Mouse (Mus musculus) embryonic facial prominence, embryonic 11.5 days (tissue): Measurements from ENCODE around the gene Bag3. TPM values are rescaled to one million over a fixed set of nuclear protein-coding genes. Genes with fewer than 3 reads are reported as not detected.
A peak's percentile ranks its signal among the peaks of the same experiment; 100 is the strongest.
"Not testable (repeated sequence)": the region's sequence is repeated elsewhere in the genome, so short reads cannot be mapped to it uniquely, and the experiment has no call there.

Experiments
- ATAC-seq: fragments of 200-750 bp; cut with Nextera tagmentation; replicated peaks from 2 replicates; pipeline ENCODE4 v1.8.0; 2017; ENCODE audit warnings: low read depth; ENCODE audit not compliant: insufficient number of reproducible peaks, low FRiP score, low TSS enrichment
- DNase-seq: peaks from one replicate; pipeline ENCODE4 v3.0.0-alpha.2; 2015; ENCODE audit warnings: low spot score
- H3K27ac ChIP-seq: fragments of 300-500 bp; sonication (generic); replicated peaks from 2 replicates; pipeline ENCODE4 v1.5.1; 2014; ENCODE audit warnings: mild to moderate bottlenecking, low read depth, low read length, control low read depth
- H3K27me3 ChIP-seq: fragments of 300-500 bp; sonication (generic); 2 replicates; pipeline ENCODE4 v1.6.1; 2014; ENCODE audit warnings: mild to moderate bottlenecking, low read length, moderate library complexity, mixed read lengths; ENCODE audit not compliant: control insufficient read depth, insufficient read depth
- H3K36me3 ChIP-seq: fragments of 300-500 bp; sonication (generic); replicated peaks from 2 replicates; pipeline ENCODE4 v1.6.1; 2014; ENCODE audit warnings: low read depth, mild to moderate bottlenecking, low read length, moderate library complexity, mixed read lengths; ENCODE audit not compliant: control insufficient read depth, insufficient read depth
- H3K4me1 ChIP-seq: fragments of 300-500 bp; sonication (generic); 2 replicates; pipeline ENCODE4 v1.6.1; 2014; ENCODE audit warnings: low read length, mixed read lengths; ENCODE audit not compliant: control insufficient read depth, insufficient read depth
- H3K4me2 ChIP-seq: fragments of 300-500 bp; sonication (generic); 2 replicates; pipeline ENCODE4 v1.6.1; 2014; ENCODE audit warnings: low read depth, mild to moderate bottlenecking, control low read depth, low read length, moderate library complexity
- H3K4me3 ChIP-seq: fragments of 300-500 bp; sonication (generic); 2 replicates; pipeline ENCODE4 v1.5.1; 2014; ENCODE audit warnings: low read depth, low read length, control low read depth
- H3K9ac ChIP-seq: fragments of 300-500 bp; sonication (generic); replicated peaks from 2 replicates; pipeline ENCODE4 v1.6.1; 2014; ENCODE audit warnings: mild to moderate bottlenecking, control low read depth, low read length
- H3K9me3 ChIP-seq: fragments of 300-500 bp; sonication (generic); replicated peaks from 2 replicates; pipeline ENCODE4 v1.6.1; 2016; ENCODE audit warnings: mild to moderate bottlenecking, low read length, inconsistent platforms, mixed read lengths; ENCODE audit not compliant: control insufficient read depth
- WGBS: fragments of 180-500 bp; shearing (Covaris S2); extraction: QIAGEN DNeasy Blood & Tissue Kit; methylation state at CpG from one replicate; pipeline ENCODE4 v1.1.7; 2014; 5-methylcytosine and 5-hydroxymethylcytosine counted together
- polyA plus RNA-seq: library from polyadenylated mRNA; unstranded; fragments of >200 nt; fragmentation: Nextera tagmentation; extraction: Ambion mirVana; gene quantifications from 2 replicates; pipeline ENCODE4 v1.2.1, GENCODE M21; 2014

Bag3 gene
- polyA plus RNA-seq, 1 experiment from 2014 or later = 6.7 TPM

DNA sequence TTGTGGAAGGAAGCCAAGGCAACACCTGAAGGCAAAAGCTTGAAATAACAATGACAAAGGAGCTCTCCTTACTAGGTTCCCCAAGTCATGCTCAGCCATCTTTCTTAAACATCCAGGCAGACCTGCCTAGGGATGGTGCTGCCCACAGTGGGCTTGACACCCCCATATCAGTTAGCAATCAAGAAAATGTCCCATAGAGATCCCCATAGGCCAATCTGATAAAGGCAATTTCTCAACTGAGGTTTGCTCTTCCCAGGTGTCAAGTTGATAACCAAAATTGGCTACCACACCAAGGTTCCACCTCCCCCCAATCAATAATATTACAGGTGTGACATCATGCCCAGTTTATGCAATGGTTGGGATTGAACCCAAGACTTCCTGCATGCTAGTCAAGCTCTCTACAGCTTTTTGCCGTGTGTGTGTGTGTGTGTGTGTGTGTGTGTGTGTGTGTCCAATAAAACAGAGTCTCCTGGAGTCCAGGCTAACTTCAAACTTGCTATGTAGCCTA is 33.6 kb downstream of the Bag3 start:
- no peaks in the 10 kb centered on the region for H3K4me1 ChIP-seq
- H3K4me3 ChIP-seq = no peak overlapping the region
- no peak overlapping the region for H3K27ac ChIP-seq
- no peaks in the 10 kb centered on the region for H3K36me3 ChIP-seq
- DNase-seq = no peak
- no peak overlapping the region for H3K9ac ChIP-seq
- H3K27me3 ChIP-seq = no peaks in the 10 kb centered on the region
- no peaks in the 10 kb centered on the region for H3K9me3 ChIP-seq
- 80% methylated on average over 1 of the region's 1 CpGs for WGBS
- H3K4me2 ChIP-seq = no peak overlapping the region
- ATAC-seq = no peak

DNA sequence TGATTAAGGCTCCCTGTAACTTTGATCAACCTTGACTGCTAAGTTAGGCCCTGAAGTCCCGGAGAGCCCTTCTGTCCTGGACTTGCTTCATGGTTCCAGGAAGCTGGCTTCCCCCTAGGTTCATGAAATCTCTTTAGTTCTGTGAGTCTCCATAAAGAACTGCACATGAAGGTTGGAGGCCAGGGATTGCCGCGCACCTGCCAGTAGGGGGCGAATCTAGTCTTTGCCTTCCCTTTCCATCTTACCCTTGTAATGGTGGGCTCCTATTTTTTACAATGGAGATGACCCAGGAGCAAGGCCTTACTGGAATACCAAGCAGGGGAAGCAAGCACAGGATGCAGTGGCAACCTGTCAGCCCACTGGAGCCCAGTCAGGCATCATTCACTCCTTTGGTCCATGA is 40.0 kb downstream of the Bag3 start:
- Histone ChIP-seq H3K27ac (no peak overlapping the region), H3K4me1 (no peaks in the 10 kb centered on the region), H3K9me3 (no peaks in the 10 kb centered on the region), H3K4me3 (no peak overlapping the region), H3K27me3 (no peaks in the 10 kb centered on the region), H3K4me2 (no peak overlapping the region), H3K9ac (no peak overlapping the region), H3K36me3 (no peaks in the 10 kb centered on the region)
- ATAC-seq (no peak), DNase-seq (peak; percentile 50)
- WGBS = 46% methylated on average over 4 of the region's 4 CpGs

DNA sequence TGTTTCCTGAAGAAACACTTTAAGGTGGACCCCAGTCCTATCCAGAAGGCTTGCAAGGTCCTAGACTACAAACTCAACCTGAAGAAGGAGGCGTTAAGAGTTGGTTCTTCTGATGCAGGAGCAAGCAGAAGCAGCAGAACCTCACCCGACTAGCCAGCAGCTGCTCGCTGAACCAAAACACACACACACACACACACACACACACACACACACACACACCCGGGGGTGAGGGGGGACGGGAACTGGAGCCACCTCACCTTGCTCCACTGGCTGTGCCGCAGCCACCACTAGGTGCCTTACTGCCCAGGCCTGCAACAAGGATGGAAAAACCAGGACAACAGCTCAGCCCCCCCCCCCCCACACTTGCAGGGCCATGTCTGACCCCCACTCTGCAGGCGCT is 42.9 kb downstream of the Bag3 start:
- no peak overlapping the region for H3K27ac ChIP-seq
- no peaks in the 10 kb centered on the region for H3K36me3 ChIP-seq
- 69% methylated on average over 7 of the region's 7 CpGs for WGBS
- DNase-seq (no peak), ATAC-seq (no peak)
- no peaks in the 10 kb centered on the region for H3K27me3 ChIP-seq
- no peak overlapping the region for H3K9ac ChIP-seq
- no peak overlapping the region for H3K4me3 ChIP-seq
- no peaks in the 10 kb centered on the region for H3K9me3 ChIP-seq
- H3K4me2 ChIP-seq = no peak overlapping the region
- H3K4me1 ChIP-seq = no peaks in the 10 kb centered on the region

DNA sequence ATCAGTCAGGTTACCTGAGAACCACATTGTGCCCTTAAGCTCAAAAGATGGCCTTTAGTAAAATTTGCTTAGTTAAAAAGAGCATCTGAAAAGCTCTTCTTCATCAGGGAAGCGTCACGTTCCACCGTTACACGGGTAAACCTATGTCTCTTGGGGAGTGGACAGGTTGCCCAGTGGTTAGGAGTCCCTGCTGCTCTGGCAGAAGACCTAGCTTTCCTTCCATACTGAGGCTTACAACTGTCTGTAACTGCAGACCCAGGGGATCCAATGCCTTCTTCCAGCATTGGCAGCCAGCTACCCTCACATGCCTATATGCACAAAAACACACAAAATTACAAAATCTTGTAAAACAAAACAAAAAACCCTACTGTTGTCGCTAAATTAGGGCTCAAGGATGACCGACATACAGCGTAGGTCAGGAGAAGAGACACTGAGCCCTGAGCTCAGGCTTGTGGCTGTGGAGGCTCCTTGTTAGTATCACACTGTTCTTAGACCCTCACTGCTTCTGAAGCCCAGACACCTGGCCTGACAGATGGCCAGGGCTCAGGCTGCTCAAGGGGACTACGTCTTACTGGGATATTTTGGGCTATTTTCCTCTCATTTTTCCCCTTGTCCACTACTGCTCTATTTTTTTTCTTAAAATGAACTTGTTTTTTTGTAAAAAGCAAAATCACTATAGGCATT is 44.3 kb downstream of the Bag3 start:
- H3K4me2 ChIP-seq = no peak overlapping the region
- DNase-seq (no peak), ATAC-seq (no peak)
- no peaks in the 10 kb centered on the region for H3K36me3 ChIP-seq
- WGBS = 83% methylated on average over 8 of the region's 8 CpGs
- H3K4me1 ChIP-seq = no peaks in the 10 kb centered on the region
- H3K9ac ChIP-seq = no peak overlapping the region
- H3K4me3 ChIP-seq = no peak overlapping the region
- H3K27me3 ChIP-seq = no peaks in the 10 kb centered on the region
- no peak overlapping the region for H3K27ac ChIP-seq
- no peaks in the 10 kb centered on the region for H3K9me3 ChIP-seq

DNA sequence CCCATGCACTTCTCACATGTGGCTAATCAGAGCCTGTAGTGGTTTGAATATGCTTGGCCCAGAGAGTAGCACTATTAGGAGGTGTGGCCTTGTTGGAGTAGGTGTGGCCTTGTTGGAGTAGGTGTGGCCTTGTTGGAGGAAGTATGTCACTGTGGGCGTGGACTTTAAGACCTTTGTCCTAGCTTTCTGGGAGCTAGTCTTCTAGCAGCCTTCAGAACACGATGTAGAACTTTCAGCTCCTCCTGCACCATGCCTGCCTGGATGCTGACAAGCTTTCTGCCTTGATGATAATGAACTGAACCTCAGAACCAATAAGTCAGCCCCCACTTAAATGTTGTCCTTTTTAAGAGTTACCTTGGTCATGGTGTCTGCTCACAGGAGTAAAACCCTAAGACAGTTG is 46.0 kb downstream of the Bag3 start:
- H3K4me1 ChIP-seq, DNase-seq, H3K9ac ChIP-seq, H3K9me3 ChIP-seq, H3K27ac ChIP-seq, H3K27me3 ChIP-seq, H3K36me3 ChIP-seq, H3K4me2 ChIP-seq, H3K4me3 ChIP-seq, ATAC-seq: not testable (repeated sequence)
- WGBS = 93% methylated on average over 2 of the region's 2 CpGs

DNA sequence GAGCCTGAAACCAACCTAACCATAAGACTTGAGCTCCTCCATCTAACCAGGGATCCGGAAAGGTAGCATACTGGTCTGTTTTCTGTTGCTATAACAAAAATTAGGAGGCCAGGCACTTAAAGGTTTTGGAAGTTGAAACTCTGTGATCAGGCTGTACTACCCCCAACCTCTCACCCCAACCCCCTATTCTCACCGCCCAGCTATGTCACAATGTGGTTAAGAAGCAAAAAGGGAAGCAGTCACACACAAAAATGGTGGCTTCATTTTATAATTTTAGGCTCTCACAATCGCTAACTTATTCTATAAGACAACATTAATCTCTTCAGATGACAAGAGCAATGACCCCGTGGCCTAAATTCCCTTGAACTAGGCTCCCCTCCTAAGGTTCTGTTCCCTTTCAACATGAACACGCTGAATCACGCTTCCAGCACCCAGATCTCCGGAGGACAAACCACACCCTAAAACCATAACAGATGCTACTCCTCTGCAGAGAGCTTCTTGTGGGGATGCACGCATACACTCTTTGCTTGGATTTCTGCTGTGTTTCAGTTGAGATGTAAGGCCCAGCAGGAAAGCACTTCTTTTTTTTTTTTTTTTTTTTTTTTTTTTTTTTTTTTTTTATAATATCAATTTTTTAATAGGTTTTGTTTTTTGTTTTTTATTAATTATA is 46.7 kb downstream of the Bag3 start:
- H3K9me3 ChIP-seq = no peaks in the 10 kb centered on the region
- H3K27ac ChIP-seq = no peak overlapping the region
- H3K36me3 ChIP-seq = no peaks in the 10 kb centered on the region
- H3K9ac ChIP-seq = no peak overlapping the region
- no peak overlapping the region for H3K4me2 ChIP-seq
- no peak for DNase-seq
- 91% methylated on average over 8 of the region's 8 CpGs for WGBS
- H3K4me3 ChIP-seq = no peak overlapping the region
- no peak for ATAC-seq
- no peaks in the 10 kb centered on the region for H3K4me1 ChIP-seq
- no peaks in the 10 kb centered on the region for H3K27me3 ChIP-seq

DNA sequence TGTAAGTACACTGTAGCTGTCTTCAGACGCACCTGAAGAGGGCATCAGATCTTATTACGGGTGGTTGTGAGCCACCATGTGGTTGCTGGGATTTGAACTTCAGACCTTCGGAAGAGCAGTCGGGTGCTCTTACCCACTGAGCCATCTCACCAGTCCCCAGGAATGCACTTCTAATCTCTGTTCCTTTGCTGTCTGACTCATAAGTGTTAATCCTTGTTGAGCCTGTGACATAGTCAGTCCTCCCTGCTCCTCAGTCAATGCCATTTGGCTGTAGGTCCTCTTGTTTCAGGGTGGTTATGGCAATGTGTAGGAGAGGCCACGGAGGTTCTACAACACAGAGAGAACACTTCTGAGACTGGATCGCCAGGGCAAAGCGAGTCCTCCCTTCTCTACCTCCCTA is 47.2 kb downstream of the Bag3 start:
- not testable (repeated sequence) for H3K27ac ChIP-seq, H3K4me3 ChIP-seq, ATAC-seq, H3K4me2 ChIP-seq, H3K9ac ChIP-seq, H3K4me1 ChIP-seq, H3K36me3 ChIP-seq, DNase-seq, H3K9me3 ChIP-seq, H3K27me3 ChIP-seq
- WGBS = 95% methylated on average over 7 of the region's 7 CpGs

DNA sequence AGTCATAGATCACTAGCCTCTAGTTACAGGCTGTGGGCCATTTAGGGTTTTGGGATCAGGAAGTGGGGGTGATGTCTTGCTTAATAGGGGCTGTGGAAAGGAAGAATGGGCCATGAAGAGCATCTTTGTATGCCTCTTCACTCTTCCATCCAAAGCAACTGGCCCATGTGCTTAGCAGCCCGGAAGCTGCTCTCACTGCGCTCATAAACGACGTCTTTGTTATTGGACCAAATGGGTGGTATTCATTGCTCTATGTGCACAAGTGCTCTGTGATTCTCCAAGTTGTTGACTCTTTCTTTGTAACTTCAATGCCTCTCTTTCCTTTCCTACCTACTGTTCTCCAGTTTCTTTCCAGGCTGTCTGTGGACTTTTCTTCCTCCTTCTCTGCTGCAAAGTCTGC is 48.6 kb downstream of the Bag3 start:
- Histone ChIP-seq H3K4me1 (no peaks in the 10 kb centered on the region), H3K36me3 (no peaks in the 10 kb centered on the region), H3K27me3 (no peaks in the 10 kb centered on the region), H3K4me2 (no peak overlapping the region), H3K27ac (no peak overlapping the region), H3K9ac (no peak overlapping the region), H3K4me3 (no peak overlapping the region), H3K9me3 (no peaks in the 10 kb centered on the region)
- 41% methylated on average over 4 of the region's 4 CpGs for whole genome bisulfite sequencing
- no peak for ATAC-seq
- DNase-seq = no peak
